Mouse (Mus musculus): ENCODE data around the gene Rps2. TPM values are rescaled to one million over a fixed set of nuclear protein-coding genes. Genes with fewer than 3 reads are reported as not detected.

Gene Rps2
- polyA plus RNA-seq, 1 experiment, result 381 TPM

GRCm38 (mm10) chr17:24723122-24723880 lies 5.4 kb downstream of the Rps2 start:
- peak overlapping the region; percentile 75 for H3ac ChIP-seq (ENCODE audit: control insufficient read depth, insufficient read length, low read depth)
- no peaks in the 10 kb centered on the region for H3K27me3 ChIP-seq (ENCODE audit: control insufficient read depth, insufficient read depth, insufficient read length)
- H3K79me3 ChIP-seq (ENCODE audit: low read depth), result peaks cover 24% of the 10 kb centered on the region
- H3K79me2 ChIP-seq (ENCODE audit: control insufficient read depth, insufficient read depth), result peaks cover 59% of the 10 kb centered on the region
- H3K4me3 ChIP-seq (ENCODE audit: insufficient read depth, poor library complexity, severe bottlenecking), result peak overlapping the region; percentile 81
- TF ChIP-seq CEBPB (IDR thresholded peaks at IDR 0.05; ENCODE audit: low read depth), result no peak
- no peak for TF ChIP-seq MYOD1 (IDR thresholded peaks at IDR 0.05; ENCODE audit: control insufficient read depth, insufficient read length, low read depth)
- TF ChIP-seq MYOG (IDR thresholded peaks at IDR 0.05; ENCODE audit: control insufficient read depth, extremely low read depth, insufficient read length), result no peak
- no peak for TF ChIP-seq CTCF (IDR thresholded peaks at IDR 0.05; ENCODE audit: control insufficient read depth, insufficient read depth, insufficient read length)
- no peak for TF ChIP-seq FOSL1 (IDR thresholded peaks at IDR 0.05; ENCODE audit: insufficient read depth, low read length, poor library complexity, severe bottlenecking)
- TF ChIP-seq MAX (IDR thresholded peaks at IDR 0.05), result no peak
- no peak for TF ChIP-seq USF1 (IDR thresholded peaks at IDR 0.05; ENCODE audit: low read depth)
- H3K36me3 ChIP-seq (ENCODE audit: control insufficient read depth, insufficient read depth), result peaks cover 20% of the 10 kb centered on the region

- peak overlapping the region; percentile 81 for H3K4me3 ChIP-seq (ENCODE audit: insufficient read depth, poor library complexity, severe bottlenecking)
- peaks cover 19% of the 10 kb centered on the region for H3K36me3 ChIP-seq (ENCODE audit: control insufficient read depth, insufficient read depth)
- H3ac ChIP-seq (ENCODE audit: control insufficient read depth, insufficient read length, low read depth), result peak overlapping the region; percentile 75
- no peaks in the 10 kb centered on the region for H3K27me3 ChIP-seq (ENCODE audit: control insufficient read depth, insufficient read depth, insufficient read length)
- H3K79me3 ChIP-seq (ENCODE audit: low read depth), result peaks cover 24% of the 10 kb centered on the region
- TF ChIP-seq MYOD1 (IDR thresholded peaks at IDR 0.05; ENCODE audit: control insufficient read depth, insufficient read length, low read depth), result no peak
- no peak for TF ChIP-seq MYOG (IDR thresholded peaks at IDR 0.05; ENCODE audit: control insufficient read depth, extremely low read depth, insufficient read length)
- no peak for TF ChIP-seq CTCF (IDR thresholded peaks at IDR 0.05; ENCODE audit: control insufficient read depth, insufficient read depth, insufficient read length)
- TF ChIP-seq MAX (IDR thresholded peaks at IDR 0.05), result no peak
- TF ChIP-seq CEBPB (IDR thresholded peaks at IDR 0.05; ENCODE audit: low read depth), result no peak
- no peak for TF ChIP-seq FOSL1 (IDR thresholded peaks at IDR 0.05; ENCODE audit: insufficient read depth, low read length, poor library complexity, severe bottlenecking)
- H3K79me2 ChIP-seq (ENCODE audit: control insufficient read depth, insufficient read depth), result peaks cover 53% of the 10 kb centered on the region
Measured at GRCm38 (mm10) chr17:24723881-24724180, 5.9 kb downstream of the Rps2 start.

GRCm38 (mm10) chr17:24724184-24724583 lies 6.3 kb downstream of the Rps2 start, which contains the start of gene Ndufb10:
Gene Ndufb10, minus strand, starts transcription at chr17:24724478.
- peaks cover 50% of the 10 kb centered on the region for H3K79me2 ChIP-seq (ENCODE audit: control insufficient read depth, insufficient read depth)
- TF ChIP-seq CTCF (IDR thresholded peaks at IDR 0.05; ENCODE audit: control insufficient read depth, insufficient read depth, insufficient read length) (peak; percentile 88), MYOG (IDR thresholded peaks at IDR 0.05; ENCODE audit: control insufficient read depth, extremely low read depth, insufficient read length) (no peak), FOSL1 (IDR thresholded peaks at IDR 0.05; ENCODE audit: insufficient read depth, low read length, poor library complexity, severe bottlenecking) (no peak), MYOD1 (IDR thresholded peaks at IDR 0.05; ENCODE audit: control insufficient read depth, insufficient read length, low read depth) (no peak), USF1 (IDR thresholded peaks at IDR 0.05; ENCODE audit: low read depth) (no peak), CEBPB (IDR thresholded peaks at IDR 0.05; ENCODE audit: low read depth) (no peak), MAX (IDR thresholded peaks at IDR 0.05) (no peak)
- no peaks in the 10 kb centered on the region for H3K27me3 ChIP-seq (ENCODE audit: control insufficient read depth, insufficient read depth, insufficient read length)
- H3K36me3 ChIP-seq (ENCODE audit: control insufficient read depth, insufficient read depth), result peaks cover 19% of the 10 kb centered on the region
- H3K79me3 ChIP-seq (ENCODE audit: low read depth), result peaks cover 22% of the 10 kb centered on the region
- peak within 1 kb of the TSS; percentile 75 for H3ac ChIP-seq (ENCODE audit: control insufficient read depth, insufficient read length, low read depth)
- H3K4me3 ChIP-seq (ENCODE audit: insufficient read depth, poor library complexity, severe bottlenecking), result peak within 1 kb of the TSS; percentile 81

GRCm38 (mm10) chr17:24725637-24726390 lies 7.9 kb downstream of the Rps2 start:
- H3ac ChIP-seq (ENCODE audit: control insufficient read depth, insufficient read length, low read depth), result no peak overlapping the region
- H3K79me2 ChIP-seq (ENCODE audit: control insufficient read depth, insufficient read depth), result peaks cover 34% of the 10 kb centered on the region
- no peaks in the 10 kb centered on the region for H3K27me3 ChIP-seq (ENCODE audit: control insufficient read depth, insufficient read depth, insufficient read length)
- no peak overlapping the region for H3K4me3 ChIP-seq (ENCODE audit: insufficient read depth, poor library complexity, severe bottlenecking)
- peaks cover 15% of the 10 kb centered on the region for H3K36me3 ChIP-seq (ENCODE audit: control insufficient read depth, insufficient read depth)
- TF ChIP-seq MYOD1 (IDR thresholded peaks at IDR 0.05; ENCODE audit: control insufficient read depth, insufficient read length, low read depth), result no peak
- TF ChIP-seq CEBPB (IDR thresholded peaks at IDR 0.05; ENCODE audit: low read depth), result no peak
- no peak for TF ChIP-seq CTCF (IDR thresholded peaks at IDR 0.05; ENCODE audit: control insufficient read depth, insufficient read depth, insufficient read length)
- no peak for TF ChIP-seq FOSL1 (IDR thresholded peaks at IDR 0.05; ENCODE audit: insufficient read depth, low read length, poor library complexity, severe bottlenecking)
- no peak for TF ChIP-seq MAX (IDR thresholded peaks at IDR 0.05)
- no peak for TF ChIP-seq USF1 (IDR thresholded peaks at IDR 0.05; ENCODE audit: low read depth)
- peaks cover 18% of the 10 kb centered on the region for H3K79me3 ChIP-seq (ENCODE audit: low read depth)

GRCm38 (mm10) chr17:24727618-24728017 lies 9.7 kb downstream of the Rps2 start, which contains the start of gene Rpl3l:
Gene Rpl3l, plus strand, starts transcription at chr17:24727820.
- H3ac ChIP-seq (ENCODE audit: control insufficient read depth, insufficient read length, low read depth), result no peak within 1 kb of the TSS
- TF ChIP-seq MYOG (IDR thresholded peaks at IDR 0.05; ENCODE audit: control insufficient read depth, extremely low read depth, insufficient read length) (no peak), MYOD1 (IDR thresholded peaks at IDR 0.05; ENCODE audit: control insufficient read depth, insufficient read length, low read depth) (no peak), CEBPB (IDR thresholded peaks at IDR 0.05; ENCODE audit: low read depth) (no peak), MAX (IDR thresholded peaks at IDR 0.05) (no peak), USF1 (IDR thresholded peaks at IDR 0.05; ENCODE audit: low read depth) (no peak), FOSL1 (IDR thresholded peaks at IDR 0.05; ENCODE audit: insufficient read depth, low read length, poor library complexity, severe bottlenecking) (no peak), CTCF (IDR thresholded peaks at IDR 0.05; ENCODE audit: control insufficient read depth, insufficient read depth, insufficient read length) (no peak)
- H3K79me3 ChIP-seq (ENCODE audit: low read depth), result peaks cover 7% of the 10 kb centered on the region
- H3K4me3 ChIP-seq (ENCODE audit: insufficient read depth, poor library complexity, severe bottlenecking), result no peak within 1 kb of the TSS
- peaks cover 16% of the 10 kb centered on the region for H3K79me2 ChIP-seq (ENCODE audit: control insufficient read depth, insufficient read depth)
- peaks cover under 1% of the 10 kb centered on the region for H3K36me3 ChIP-seq (ENCODE audit: control insufficient read depth, insufficient read depth)
- H3K27me3 ChIP-seq (ENCODE audit: control insufficient read depth, insufficient read depth, insufficient read length), result peaks cover under 1% of the 10 kb centered on the region

Measured in C2C12 (cell line).